Mouse (Mus musculus) left cerebral cortex, adult 8-10 months (tissue): ENCODE measurements at regions not wholly inside any gene's neighbourhood (a gene's known extent, or its start where the extent isn't known, plus 50 kb on each side); places are given as distances from the start of the nearest gene placed in this dataset.

Source experiments
- DNase-seq, 2 experiments: peaks; one replicate each; pipeline ENCODE4 v3.0.0; 2022; ENCODE audit warnings: low spot score in 2 of 2

- peak in 1 of 2 experiments; percentile 33 for DNase-seq
Observed at GRCm38 (mm10) chr5:112091867-112092535, 160.3 kb downstream of the Cryba4 start.

- DNase-seq: peak; percentile 30 to 56
Observed at GRCm38 (mm10) chr5:112093905-112094571, 158.3 kb downstream of the Cryba4 start.

GRCm38 (mm10) chr5:112098469-112099085 lies 153.7 kb downstream of the Cryba4 start:
- no peak for DNase-seq

- no peak for DNase-seq
Observed at GRCm38 (mm10) chr5:112101739-112102590, 150.4 kb downstream of the Cryba4 start.

GRCm38 (mm10) chr5:112110306-112110969 lies 141.9 kb downstream of the Cryba4 start:
- DNase-seq: peak; percentile 18 to 48

GRCm38 (mm10) chr5:112120766-112121165 lies 131.6 kb downstream of the Cryba4 start:
- no peak for DNase-seq

GRCm38 (mm10) chr5:112121554-112121953 lies 130.8 kb downstream of the Cryba4 start:
- no peak for DNase-seq

GRCm38 (mm10) chr5:112122581-112122980 lies 129.7 kb downstream of the Cryba4 start:
- no peak for DNase-seq

GRCm38 (mm10) chr5:112127171-112127570 lies 125.1 kb downstream of the Cryba4 start:
- DNase-seq: no peak

- DNase-seq: no peak
Observed at GRCm38 (mm10) chr5:112132746-112133145, 119.6 kb downstream of the Cryba4 start.

GRCm38 (mm10) chr5:112133688-112134573 lies 118.4 kb downstream of the Cryba4 start:
- DNase-seq: peak in 1 of 2 experiments; percentile 37

GRCm38 (mm10) chr5:112136646-112137045 lies 115.7 kb downstream of the Cryba4 start:
- DNase-seq: no peak

- DNase-seq: no peak
Observed at GRCm38 (mm10) chr5:112138246-112138645, 114.1 kb downstream of the Cryba4 start.

GRCm38 (mm10) chr5:112142731-112143130 lies 109.6 kb downstream of the Cryba4 start:
- peak in 1 of 2 experiments; percentile 68 for DNase-seq

GRCm38 (mm10) chr5:112143993-112144621 lies 108.2 kb downstream of the Cryba4 start:
- DNase-seq: no peak

GRCm38 (mm10) chr5:112153675-112154085 lies 98.6 kb downstream of the Cryba4 start:
- DNase-seq: peak; percentile 58 to 89

- no peak for DNase-seq
Observed at GRCm38 (mm10) chr5:112154650-112155049, 97.7 kb downstream of the Cryba4 start.

GRCm38 (mm10) chr5:112155051-112155450 lies 97.3 kb downstream of the Cryba4 start:
- DNase-seq: no peak

- no peak for DNase-seq
Observed at GRCm38 (mm10) chr5:112156005-112156404, 96.3 kb downstream of the Cryba4 start.
